In the genomic region with DNA sequence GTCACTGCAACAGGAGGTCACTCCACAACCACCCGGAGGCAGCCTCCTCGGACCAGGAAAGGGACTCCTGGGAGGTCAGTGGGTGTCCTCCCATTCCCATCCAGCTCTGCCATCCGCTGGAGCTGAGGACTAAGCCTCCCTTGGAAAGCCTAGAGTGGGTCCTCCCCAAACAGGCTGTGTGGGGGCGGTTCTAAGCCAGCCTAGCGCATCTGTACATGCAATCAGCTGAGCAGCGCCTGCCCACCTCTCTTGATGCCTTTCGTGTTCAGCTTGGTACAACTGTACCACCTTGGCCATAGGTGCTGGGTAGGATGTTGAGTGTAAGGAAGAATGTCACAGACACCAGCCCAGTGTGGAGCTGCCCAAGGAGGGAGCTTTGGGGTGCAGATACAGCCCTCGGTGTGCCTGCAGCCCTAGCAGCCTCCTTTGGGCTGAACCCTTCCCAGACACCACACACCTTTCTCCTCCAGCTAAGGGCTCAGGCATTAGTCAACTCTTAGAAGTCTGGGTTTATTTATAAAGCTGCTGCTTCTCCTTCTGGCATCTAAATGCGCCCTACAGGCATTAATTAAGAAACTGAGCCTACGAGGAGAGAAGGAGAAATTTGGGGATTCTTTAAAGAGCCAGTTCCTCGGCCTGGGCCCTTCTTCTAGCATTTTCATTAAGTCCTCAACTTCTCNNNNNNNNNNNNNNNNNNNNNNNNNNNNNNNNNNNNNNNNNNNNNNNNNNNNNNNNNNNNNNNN, we compare ENCODE assay signal across 16 mouse cellular contexts. TPM values are rescaled to one million over a fixed set of nuclear protein-coding genes. Genes with fewer than 3 reads are reported as not detected.
"Had no signal": no experiment of that assay in that cellular context is flagged by ENCODE, and none has a peak within 500 bp of the region (broad histone marks: within the 10 kb centered on the region; RNA-seq: fewer than 3 reads in every experiment).

No protein-coding gene starts in this region.

- DNase-seq: kidney, adult 8-10 months; kidney, postnatal 25 days; lung, adult 2 months; lung, postnatal 36 days; retina, postnatal 1 day; thymus, postnatal 14 days had no signal

- H3K9ac ChIP-seq: liver, embryonic 15.5 days; midbrain, embryonic 15.5 days; neural tube, embryonic 12.5 days had no signal

- H3K36me3 ChIP-seq: limb, embryonic 10.5 days; liver, embryonic 15.5 days; midbrain, embryonic 15.5 days; neural tube, embryonic 12.5 days had no signal

- H3K27ac ChIP-seq: limb, embryonic 10.5 days; liver, embryonic 15.5 days; midbrain, embryonic 15.5 days; neural tube, embryonic 12.5 days; stomach, postnatal 0 days had no signal

- H3K27me3 ChIP-seq: liver, embryonic 15.5 days; midbrain, embryonic 15.5 days; neural tube, embryonic 12.5 days had no signal

- ATAC-seq: inflammation-experienced regulatory T-cells, adult 6 months; intestine, postnatal 0 days; lung, postnatal 0 days; midbrain, embryonic 15.5 days had no signal

- H3K4me1 ChIP-seq: limb, embryonic 10.5 days; liver, embryonic 15.5 days; neural tube, embryonic 12.5 days had no signal

- H3K9me3 ChIP-seq: limb, embryonic 10.5 days; liver, embryonic 15.5 days; midbrain, embryonic 15.5 days; neural tube, embryonic 12.5 days had no signal

- H3K4me2 ChIP-seq: liver, embryonic 11.5 days; liver, embryonic 15.5 days; midbrain, embryonic 15.5 days; neural tube, embryonic 12.5 days had no signal

- H3K4me3 ChIP-seq: limb, embryonic 10.5 days; liver, embryonic 15.5 days; midbrain, embryonic 15.5 days; neural tube, embryonic 12.5 days had no signal

RNA-seq across cellular contexts. Expression of a gene that starts 7.3 kb away (rescaled TPM):
- polyA plus RNA-seq: kidney, embryonic 16.5 days; limb, embryonic 10.5 days; liver, embryonic 11.5 days; liver, embryonic 15.5 days had no signal
